Mouse (Mus musculus) hindlimb bud, embryonic 11.5 days (tissue): ENCODE results near the gene Kri1.
"Not testable (repeated sequence)": the region's sequence is repeated elsewhere in the genome, so short reads cannot be mapped to it uniquely, and the experiment has no call there.

ENCODE experiments used
- DNase-seq: peaks from one replicate; pipeline ENCODE4 v3.0.0-alpha.2; 2012; ENCODE audit warnings: low read depth, low spot score; ENCODE audit errors: extremely low spot score

Gene Kri1

GRCm38 (mm10) chr9:21245113-21245487 is 42.7 kb downstream of the Kri1 start:
- DNase-seq: no peak

- DNase-seq: no peak
Measured at GRCm38 (mm10) chr9:21244428-21245112, 43.2 kb downstream of the Kri1 start.

- DNase-seq: no peak
Measured at GRCm38 (mm10) chr9:21243826-21244427, 43.8 kb downstream of the Kri1 start.

- no peak for DNase-seq
Measured at GRCm38 (mm10) chr9:21241343-21241742, 46.4 kb downstream of the Kri1 start.

GRCm38 (mm10) chr9:21239465-21239848 is 48.3 kb downstream of the Kri1 start:
- no peak for DNase-seq

- DNase-seq: no peak
Measured at GRCm38 (mm10) chr9:21238733-21239464, 48.9 kb downstream of the Kri1 start, which contains the start of gene Keap1. Gene Keap1, minus strand, starts transcription at chr9:21239361.

- DNase-seq: no peak
Measured at GRCm38 (mm10) chr9:21238004-21238732, 49.6 kb downstream of the Kri1 start.

GRCm38 (mm10) chr9:21237368-21238003 is 50.3 kb downstream of the Kri1 start:
- no peak for DNase-seq

- no peak for DNase-seq
Measured at GRCm38 (mm10) chr9:21236991-21237367, 50.8 kb downstream of the Kri1 start.

- no peak for DNase-seq
Measured at GRCm38 (mm10) chr9:21235341-21235740, 52.4 kb downstream of the Kri1 start.

GRCm38 (mm10) chr9:21233805-21234204 is 54.0 kb downstream of the Kri1 start:
- DNase-seq: no peak

GRCm38 (mm10) chr9:21233366-21233765 is 54.4 kb downstream of the Kri1 start:
- DNase-seq: no peak

- DNase-seq: no peak
Measured at GRCm38 (mm10) chr9:21232867-21233266, 54.9 kb downstream of the Kri1 start.

GRCm38 (mm10) chr9:21231551-21231950 is 56.2 kb downstream of the Kri1 start:
- no peak for DNase-seq

- DNase-seq: no peak
Measured at GRCm38 (mm10) chr9:21227342-21227741, 60.4 kb downstream of the Kri1 start.

- DNase-seq: no peak
Measured at GRCm38 (mm10) chr9:21225415-21225758, 62.4 kb downstream of the Kri1 start.

GRCm38 (mm10) chr9:21224576-21225414 is 63.0 kb downstream of the Kri1 start:
- DNase-seq: no peak

- no peak for DNase-seq
Measured at GRCm38 (mm10) chr9:21223906-21224305, 63.9 kb downstream of the Kri1 start.

GRCm38 (mm10) chr9:21223490-21223889 is 64.3 kb downstream of the Kri1 start:
- DNase-seq: not testable (repeated sequence)
